Comparison of ENCODE assay signal across 1 mouse cellular context in the genomic region with DNA sequence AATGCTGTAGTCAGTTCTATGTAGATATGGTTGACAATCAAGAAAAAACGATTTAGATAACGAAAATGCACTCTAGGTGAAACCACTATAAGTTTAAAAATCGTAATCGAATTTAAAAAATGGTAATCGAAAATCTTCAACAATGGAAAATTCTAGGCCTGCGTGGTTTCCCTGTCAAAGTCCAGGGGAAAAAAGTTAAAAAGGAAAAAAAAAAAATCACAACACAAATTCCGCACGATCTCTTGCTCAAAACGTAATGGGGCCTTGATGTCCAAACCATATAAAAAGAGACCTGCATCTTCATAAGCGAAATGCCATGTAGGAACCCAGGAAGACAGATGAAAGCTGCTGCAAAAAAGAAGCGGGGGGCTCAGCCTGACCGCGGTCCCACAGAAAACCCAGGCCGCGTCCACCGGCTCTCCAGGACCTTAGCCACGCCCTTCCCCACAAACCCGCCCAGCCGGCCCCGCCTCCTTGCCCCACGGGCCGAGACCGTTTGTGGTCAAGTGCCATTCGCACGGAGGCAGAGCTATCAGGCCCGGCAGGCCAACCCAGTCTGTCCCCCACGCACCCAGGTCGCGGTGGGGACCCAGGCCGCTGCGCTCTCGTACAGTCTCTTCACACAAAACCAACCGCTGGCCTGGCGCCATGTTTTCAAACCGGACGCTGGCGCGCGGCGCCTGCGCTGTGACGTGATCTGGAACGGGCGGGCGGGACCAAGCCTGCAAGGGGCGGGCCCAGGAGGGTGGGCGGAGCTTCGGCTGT.
TF ChIP-seq lines count a peak whose summit lies in the region.

Cep72 (minus strand) TSS at position 687 of the 765 bp plus-strand sequence.

TF ChIP-seq in CH12.LX, 34 proteins besides CTCF, POLR2A, EP300 and RAD21 (continued from another document):
- TF ChIP-seq UBTF (IDR thresholded peaks at IDR 0.05; ENCODE audit: low read depth, low read length), result no peak
- peak; percentile 71 for TF ChIP-seq HCFC1 (IDR thresholded peaks at IDR 0.05; ENCODE audit: low read depth, low read length)
- 0 out of 2 replicates have a peak, but pooled peaks have one; percentile 33 for TF ChIP-seq KAT2A (IDR thresholded peaks at IDR 0.05; ENCODE audit: insufficient replicate concordance, low read length)
- peak; percentile 80 for TF ChIP-seq TCF12 (IDR thresholded peaks at IDR 0.05; ENCODE audit: low read depth, low read length)
- TF ChIP-seq MXI1 (IDR thresholded peaks at IDR 0.05; ENCODE audit: low read depth, low read length), result peak; percentile 28; the same call in 1 of the 2 replicates
- TF ChIP-seq USF1 (IDR thresholded peaks at IDR 0.05; ENCODE audit: low read depth, low read length), result no peak
- TF ChIP-seq E2F4 (IDR thresholded peaks at IDR 0.05; ENCODE audit: insufficient replicate concordance, low read depth, low read length), result peak; percentile 79; the same call in 1 of the 2 replicates
- peak; percentile 37; the same call in 1 of the 2 replicates for TF ChIP-seq POLR2AphosphoS2 (IDR thresholded peaks at IDR 0.05; ENCODE audit: low read depth, low read length)
- peak; percentile 87 for TF ChIP-seq NRF1 (IDR thresholded peaks at IDR 0.05; ENCODE audit: low read depth, low read length)
- TF ChIP-seq USF2 (conservative IDR thresholded peaks at IDR 0.05; ENCODE audit: low read depth, low read length), result no peak
